In genomic region chr6:86494767-86495166, GRCm38 (mm10) we compare ENCODE assay signal across 20 mouse cellular contexts. TPM values are rescaled to one million over a fixed set of nuclear protein-coding genes. Genes with fewer than 3 reads are reported as not detected.
DNase-seq lines count a peak whose midpoint lies in the region; ATAC-seq and TF ChIP-seq lines count a peak whose summit lies in the region.
"Had no signal": no experiment of that assay in that cellular context is flagged by ENCODE, and none has a peak within 500 bp of the region (broad histone marks: within the 10 kb centered on the region; RNA-seq: fewer than 3 reads in every experiment).

No protein-coding gene starts in this region.

- TF ChIP-seq EP300 in lung, postnatal 0 days (IDR thresholded peaks at IDR 0.05) = no peak

- H3K27ac ChIP-seq in kidney, adult 2 months (ENCODE audit: insufficient read depth, low read depth, low read length) = no peak overlapping the region
- no peak overlapping the region for H3K27ac ChIP-seq in kidney, embryonic 16.5 days (ENCODE audit: low read length)
- no peak overlapping the region for H3K27ac ChIP-seq in lung, postnatal 0 days (ENCODE audit: low read length)
- peak overlapping the region; percentile 94 for H3K27ac ChIP-seq in ES-E14 (ENCODE audit: insufficient read depth, low read depth, low read length, poor library complexity, severe bottlenecking)
- H3K27ac ChIP-seq: forebrain, embryonic 15.5 days; hindbrain, embryonic 14.5 days; limb, embryonic 12.5 days; liver, embryonic 15.5 days had no signal

- 98% methylated on average over 7 of the region's 7 CpGs for WGBS in kidney, adult 2 months
- 96% methylated on average over 7 of the region's 7 CpGs for WGBS in kidney, embryonic 16.5 days
- 96% methylated on average over 7 of the region's 7 CpGs for WGBS in lung, postnatal 0 days

- no peak for ATAC-seq in kidney, embryonic 16.5 days (ENCODE audit: low FRiP score, low TSS enrichment)
- no peak for ATAC-seq in lung, postnatal 0 days
- ATAC-seq: forebrain, embryonic 15.5 days; intestine, embryonic 16.5 days; Patski had no signal

- in situ Hi-C loops in ES-E14 (cut with MboI; ENCODE audit: low sequenced_read_pairs in 2 of 2, unreplicated experiment in 2 of 2) = no loop called here

- no peak for DNase-seq in kidney, adult 2 months
- no peak for DNase-seq in lung, postnatal 0 days (ENCODE audit: low spot score)
- no peak for DNase-seq in lung, postnatal 4 days
- DNase-seq in ES-E14 (ENCODE audit: low read depth, low spot score) = no peak
- DNase-seq in splenic B cell, adult 2 months (ENCODE audit: low read depth, low spot score) = peak; percentile 25
- no peak for DNase-seq in retina, postnatal 1 day
- DNase-seq in layer of hippocampus, adult 18-20 months (ENCODE audit: low spot score in 2 of 2) = no peak
- DNase-seq: adrenal gland, postnatal 14 days; cerebellum, postnatal 10 days; heart, postnatal 14 days; kidney, postnatal 14 days; layer of hippocampus, adult 9-11 months had no signal

- peaks cover 11% of the 10 kb centered on the region; the same call in 1 of the 2 replicates for H3K4me1 ChIP-seq in kidney, adult 2 months (ENCODE audit: control insufficient read depth, insufficient read depth, low read length)
- peaks cover 55% of the 10 kb centered on the region for H3K4me1 ChIP-seq in kidney, embryonic 16.5 days (ENCODE audit: insufficient read depth, low read length)
- peaks cover 18% of the 10 kb centered on the region; the same call in 1 of the 2 replicates for H3K4me1 ChIP-seq in lung, postnatal 0 days (ENCODE audit: insufficient read depth, low read depth, low read length)
- H3K4me1 ChIP-seq in ES-E14 (ENCODE audit: control insufficient read depth in 2 of 2, insufficient read depth in 2 of 2, low read length in 2 of 2, poor library complexity in 1 of 2) = peaks cover 11 to 16% of the 10 kb centered on the region in 2 experiments; a peak in 3 of 4 replicates
- H3K4me1 ChIP-seq: forebrain, embryonic 15.5 days had no signal

- H3K36me3 ChIP-seq in kidney, adult 2 months (ENCODE audit: control insufficient read depth, insufficient read depth, low read length) = no peaks in the 10 kb centered on the region
- H3K36me3 ChIP-seq in kidney, embryonic 16.5 days (ENCODE audit: insufficient read depth, low read length) = no peaks in the 10 kb centered on the region
- no peaks in the 10 kb centered on the region for H3K36me3 ChIP-seq in lung, postnatal 0 days (ENCODE audit: insufficient read depth, low read length)
- no peaks in the 10 kb centered on the region for H3K36me3 ChIP-seq in ES-E14 (ENCODE audit: control insufficient read depth, insufficient read depth, low read length, poor library complexity, severe bottlenecking)
- H3K36me3 ChIP-seq in splenic B cell, adult 2 months (ENCODE audit: control insufficient read depth, insufficient read depth, low read length, poor library complexity, severe bottlenecking) = no peaks in the 10 kb centered on the region
- H3K36me3 ChIP-seq: forebrain, embryonic 15.5 days; limb, embryonic 12.5 days; liver, embryonic 15.5 days had no signal

- no peak overlapping the region for H3K9ac ChIP-seq in kidney, embryonic 16.5 days (replicated peaks; ENCODE audit: low read length)
- H3K9ac ChIP-seq in lung, postnatal 0 days (replicated peaks; ENCODE audit: low read depth) = no peak overlapping the region
- no peak overlapping the region for H3K9ac ChIP-seq in ES-E14 (ENCODE audit: insufficient read depth, low read depth, low read length, poor library complexity, severe bottlenecking)
- H3K9ac ChIP-seq: forebrain, embryonic 15.5 days; hindbrain, embryonic 14.5 days; limb, embryonic 12.5 days; liver, embryonic 15.5 days had no signal

- no peak for TF ChIP-seq POLR2A in kidney, adult 2 months (IDR thresholded peaks at IDR 0.05; ENCODE audit: low read depth, low read length)

- no peaks in the 10 kb centered on the region for H3K27me3 ChIP-seq in kidney, adult 2 months (replicated peaks; ENCODE audit: control insufficient read depth, insufficient read depth, low read length)
- no peaks in the 10 kb centered on the region for H3K27me3 ChIP-seq in kidney, embryonic 16.5 days (ENCODE audit: insufficient read depth, low read length)
- no peaks in the 10 kb centered on the region for H3K27me3 ChIP-seq in lung, postnatal 0 days (replicated peaks; ENCODE audit: insufficient read depth, low read length)
- H3K27me3 ChIP-seq in splenic B cell, adult 2 months (ENCODE audit: control insufficient read depth, insufficient read depth, low read length, poor library complexity, severe bottlenecking) = no peaks in the 10 kb centered on the region
- H3K27me3 ChIP-seq: forebrain, embryonic 15.5 days; limb, embryonic 12.5 days; liver, embryonic 15.5 days; Patski had no signal

- peak; percentile 25; the same call in 1 of the 2 replicates for TF ChIP-seq CTCF in kidney, adult 2 months (conservative IDR thresholded peaks at IDR 0.05; ENCODE audit: insufficient read depth, insufficient read length, low read depth, low read length)
- TF ChIP-seq CTCF in lung, postnatal 0 days (IDR thresholded peaks at IDR 0.05) = peak; percentile 57

- H3K4me2 ChIP-seq in kidney, embryonic 16.5 days (replicated peaks; ENCODE audit: low read depth, low read length) = no peak overlapping the region
- no peak overlapping the region for H3K4me2 ChIP-seq in lung, postnatal 0 days (replicated peaks; ENCODE audit: low read depth, low read length)
- H3K4me2 ChIP-seq: forebrain, embryonic 15.5 days; heart, embryonic 11.5 days; hindbrain, embryonic 14.5 days; limb, embryonic 12.5 days; liver, embryonic 15.5 days had no signal

- no peak overlapping the region for H3K4me3 ChIP-seq in kidney, adult 2 months (ENCODE audit: insufficient read depth, low read depth, low read length)
- no peak overlapping the region for H3K4me3 ChIP-seq in kidney, embryonic 16.5 days (ENCODE audit: low read length)
- no peak overlapping the region for H3K4me3 ChIP-seq in lung, postnatal 0 days (ENCODE audit: low read depth, low read length)
- no peak overlapping the region for H3K4me3 ChIP-seq in ES-E14 (ENCODE audit: insufficient read depth in 1 of 2, low read depth in 1 of 2, low read length in 2 of 2, poor library complexity in 1 of 2, severe bottlenecking in 1 of 2)
- H3K4me3 ChIP-seq: forebrain, embryonic 15.5 days; limb, embryonic 12.5 days; liver, embryonic 15.5 days had no signal

- no peaks in the 10 kb centered on the region for H3K9me3 ChIP-seq in kidney, embryonic 16.5 days (ENCODE audit: low read length)
- H3K9me3 ChIP-seq in lung, postnatal 0 days (ENCODE audit: low read length) = no peaks in the 10 kb centered on the region
- H3K9me3 ChIP-seq in ES-E14 (ENCODE audit: control insufficient read depth, insufficient read depth, low read depth, low read length) = no peaks in the 10 kb centered on the region
- H3K9me3 ChIP-seq: forebrain, embryonic 15.5 days; limb, embryonic 12.5 days; liver, embryonic 15.5 days had no signal

TF ChIP-seq in ES-E14, 5 proteins besides CTCF, POLR2A, EP300 and RAD21:
- 0 out of 2 replicates have a peak, but pooled peaks have one; percentile 1 for TF ChIP-seq ZC3H11A (IDR thresholded peaks at IDR 0.05; ENCODE audit: borderline replicate concordance, low read depth, low read length)
- no peak for TF ChIP-seq ZNF384 (IDR thresholded peaks at IDR 0.05; ENCODE audit: low read depth, low read length)
- no peak for TF ChIP-seq HCFC1 (IDR thresholded peaks at IDR 0.05; ENCODE audit: borderline replicate concordance, insufficient read depth, low read length)
- no peak for TF ChIP-seq CHD2 (IDR thresholded peaks at IDR 0.05; ENCODE audit: low read depth, low read length)
- no peak for TF ChIP-seq MAFK (IDR thresholded peaks at IDR 0.05; ENCODE audit: insufficient read depth, low read depth, low read length)

RNA-seq across cellular contexts. Expression of gene Pcbp1, which starts 31.4 kb away (rescaled TPM):
- polyA plus RNA-seq in kidney, adult 2 months (2012; rRNA removed) = 165 and 166 TPM in 2 replicates
- polyA plus RNA-seq in kidney, embryonic 16.5 days (2015; fragmentation: Nextera tagmentation; extraction: Ambion mirVana) = 195 and 234 TPM in 2 replicates
- polyA plus RNA-seq in lung, postnatal 0 days (2015; fragmentation: Nextera tagmentation; extraction: Ambion mirVana) = 317 and 353 TPM in 2 replicates
- total RNA-seq in ES-E14 (2012; rRNA removed) = 68.4 and 102 TPM in 2 replicates
- total RNA-seq in layer of hippocampus, adult 18-20 months (2021) = 100 to 1,000 TPM; 197 to 204 TPM

RNA-seq across cellular contexts. Expression of gene C87436, which starts 56.6 kb away (rescaled TPM):
- 15.1 and 15.3 TPM in 2 replicates for polyA plus RNA-seq in kidney, adult 2 months (2012; rRNA removed)
- polyA plus RNA-seq in kidney, embryonic 16.5 days (2015; fragmentation: Nextera tagmentation; extraction: Ambion mirVana) = 22.0 and 28.4 TPM in 2 replicates
- polyA plus RNA-seq in lung, postnatal 0 days (2015; fragmentation: Nextera tagmentation; extraction: Ambion mirVana) = 23.3 and 23.5 TPM in 2 replicates
- total RNA-seq in ES-E14 (2012; rRNA removed) = 12.5 and 13.1 TPM in 2 replicates
- total RNA-seq in layer of hippocampus, adult 18-20 months (2021) = 10 to 100 TPM; 17.5 to 17.8 TPM
